Mouse (Mus musculus): ENCODE results near the gene Gm128.

DNA sequence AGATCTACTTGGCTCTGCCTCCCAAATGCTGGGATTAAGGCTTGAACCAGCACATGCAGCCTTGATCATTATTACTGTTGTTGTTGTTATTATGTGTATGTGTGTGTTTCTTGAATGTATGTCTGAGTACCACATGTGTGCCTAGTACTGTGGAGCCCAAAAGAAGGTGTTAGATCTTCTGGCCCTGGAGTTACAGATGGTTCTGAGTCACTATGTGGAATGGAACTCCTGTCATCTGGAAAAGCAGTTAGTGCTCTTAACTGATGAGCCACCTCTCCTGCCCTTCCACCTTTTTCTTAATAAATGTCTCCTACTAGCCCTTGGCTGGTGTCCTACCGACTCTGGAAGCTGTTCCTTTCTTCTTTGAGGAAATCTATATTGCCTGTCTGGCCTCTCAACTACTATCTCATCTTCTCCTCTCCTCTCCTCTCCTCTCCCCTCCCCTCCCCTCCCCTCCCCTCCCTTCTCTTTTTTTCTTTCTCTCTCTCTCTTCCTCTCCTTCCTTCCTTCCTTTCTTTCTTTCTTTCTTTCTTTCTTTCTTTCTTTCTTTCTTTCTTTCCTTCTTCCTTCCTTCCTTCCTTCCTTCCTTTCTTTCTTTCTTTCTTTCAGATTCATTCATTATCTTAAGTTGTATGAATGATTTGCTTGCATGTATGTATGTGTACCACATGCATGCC, 6.4 kb upstream of the Gm128 start:
- TF ChIP-seq CTCF (IDR thresholded peaks at IDR 0.05) (no peak), EP300 (IDR thresholded peaks at IDR 0.05; ENCODE audit: insufficient read depth, low read depth, low read length) (no peak), POLR2A (IDR thresholded peaks at IDR 0.05; ENCODE audit: insufficient read depth, low read depth, low read length) (no peak)

Data from heart, adult 2 months (tissue).